Mouse (Mus musculus) fibroblast of lung, adult 2 months (primary cell): ENCODE measurements at regions not wholly inside any gene's neighbourhood (a gene's known extent, or its start where the extent isn't known, plus 50 kb on each side); places are given as distances from the start of the nearest gene placed in this dataset.

Experiments used
- DNase-seq: peaks from one replicate; pipeline ENCODE4 v3.0.0-alpha.2; 2011; ENCODE audit warnings: low read depth

DNA sequence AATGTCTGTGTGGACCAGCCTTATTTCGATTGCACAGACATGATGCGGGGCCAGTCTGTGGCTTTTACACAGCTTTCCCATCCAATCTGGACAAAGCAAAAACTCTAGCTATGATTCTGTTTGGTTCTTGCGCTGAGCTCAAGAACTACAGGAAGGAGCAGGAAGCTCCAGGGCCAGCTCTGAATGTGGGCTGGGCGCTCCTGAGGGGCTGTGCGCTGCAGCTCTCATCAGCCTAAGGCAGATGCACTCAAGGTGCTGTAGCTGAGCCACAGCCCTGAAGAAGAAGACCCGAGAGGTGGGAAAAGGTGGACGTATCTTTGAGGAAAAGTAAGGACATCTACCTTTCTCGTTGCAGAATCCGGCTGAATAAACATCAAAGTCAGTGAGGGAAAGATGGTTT lies 278.2 kb upstream of the Nrsn1 start:
- DNase-seq, result no peak

DNA sequence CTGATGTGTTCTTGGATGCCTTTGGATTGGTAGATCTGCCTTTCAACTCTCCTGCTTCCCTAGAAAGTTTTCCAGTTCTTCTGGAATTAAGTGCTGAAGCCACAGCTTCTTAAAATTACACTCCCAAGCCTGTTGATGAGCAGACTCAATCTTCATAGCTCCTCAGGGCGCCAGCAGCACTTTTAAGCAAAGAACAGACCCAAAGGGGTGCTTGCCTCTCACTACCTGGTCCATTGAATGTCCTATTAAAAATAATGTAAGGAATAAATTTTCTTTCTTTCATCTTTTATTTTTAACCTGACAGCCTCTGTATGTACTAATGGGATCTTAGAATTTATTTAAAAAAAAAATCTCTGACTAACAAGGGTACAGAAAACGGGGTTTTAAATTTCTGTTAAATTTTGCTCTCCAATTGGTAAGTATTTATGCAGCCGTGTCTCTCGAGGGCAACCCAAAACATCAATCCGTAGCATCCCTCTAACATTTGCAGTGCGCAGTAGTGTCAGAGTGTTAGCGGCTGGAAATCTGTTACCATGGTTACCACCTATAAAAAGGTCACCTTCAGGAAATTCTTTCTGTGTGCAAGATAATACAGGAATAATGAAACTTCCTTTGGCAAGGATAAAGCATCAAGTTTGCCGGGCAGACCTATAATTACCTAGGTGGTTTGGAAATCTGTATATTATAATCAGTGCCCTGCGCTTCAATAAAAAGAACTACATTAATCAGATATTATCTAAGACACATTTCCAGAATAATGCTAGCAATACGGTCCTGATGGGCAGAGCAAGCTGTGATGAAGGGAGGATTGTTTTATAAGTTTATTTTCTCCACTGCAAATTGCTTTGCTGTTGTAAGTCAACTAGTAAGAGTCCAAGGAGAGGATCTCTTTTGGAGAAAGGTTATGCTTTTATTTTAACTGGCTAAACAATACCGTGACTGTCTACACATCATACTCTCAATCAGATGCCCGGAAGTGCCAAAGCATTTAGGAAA lies 277.1 kb upstream of the Nrsn1 start:
- DNase-seq, result no peak

DNA sequence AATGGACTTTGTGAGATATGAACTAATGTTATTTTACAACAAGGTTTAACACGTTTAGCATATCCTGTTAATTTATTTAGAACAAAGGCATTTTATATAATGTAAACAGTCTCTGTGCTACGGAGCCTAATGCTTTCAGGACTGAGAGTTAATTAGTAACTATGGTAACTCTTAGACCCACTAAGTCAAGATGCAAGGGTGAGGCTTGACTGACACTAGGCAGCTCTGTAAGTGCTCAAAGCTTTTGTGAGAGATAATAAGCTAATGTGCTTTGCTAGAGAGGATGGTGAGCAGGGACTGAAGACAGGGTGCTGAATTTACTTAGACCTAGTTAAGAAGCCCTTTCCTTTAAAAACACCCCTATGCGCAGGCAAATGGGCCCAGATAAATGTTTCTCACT lies 253.8 kb upstream of the Nrsn1 start:
- DNase-seq, result no peak

DNA sequence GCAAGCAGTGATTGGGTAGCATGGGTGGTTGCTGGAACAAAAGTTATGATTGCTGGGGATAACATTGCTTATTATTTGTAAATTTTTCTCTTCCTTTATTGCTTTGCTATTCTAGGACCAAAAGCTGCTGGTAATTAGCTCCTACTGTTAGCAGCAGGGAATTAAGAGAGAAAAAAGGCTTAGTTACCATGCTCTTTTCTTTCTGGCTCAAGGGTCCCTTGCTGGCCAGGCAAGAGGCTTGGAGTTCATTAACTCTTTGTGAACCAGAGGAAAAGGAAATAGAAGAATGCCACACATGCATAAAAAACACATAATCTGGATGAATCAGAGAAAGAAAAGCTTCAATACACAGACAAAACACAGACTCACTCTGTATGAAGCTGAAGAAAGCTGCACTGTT lies 237.1 kb upstream of the Nrsn1 start:
- no peak for DNase-seq

DNA sequence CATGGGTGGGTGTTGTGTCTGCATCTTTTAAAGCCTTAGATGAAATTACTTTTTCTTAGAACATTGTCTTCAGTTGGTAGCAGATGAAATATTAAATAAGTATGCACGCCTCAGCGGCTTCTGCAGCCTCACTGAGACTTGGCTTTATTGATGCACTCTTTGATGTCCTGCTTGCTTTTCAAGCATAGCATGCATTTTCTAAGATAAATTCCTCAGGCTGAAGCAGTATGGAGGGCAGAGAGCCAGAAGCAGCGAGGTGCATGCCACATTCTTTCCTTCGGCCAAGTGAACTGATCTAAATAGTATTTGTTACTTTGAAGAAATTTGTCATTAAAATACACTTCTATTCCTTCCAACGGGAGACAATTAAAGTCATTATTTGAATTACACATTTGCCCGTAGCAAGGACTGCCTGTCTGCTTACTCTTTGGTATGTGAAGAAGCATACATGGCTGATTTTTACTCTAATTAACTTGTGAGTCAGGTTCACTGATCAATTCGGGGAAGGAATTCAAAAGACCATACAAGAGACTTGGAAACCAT lies 224.3 kb upstream of the Nrsn1 start:
- DNase-seq, result no peak

DNA sequence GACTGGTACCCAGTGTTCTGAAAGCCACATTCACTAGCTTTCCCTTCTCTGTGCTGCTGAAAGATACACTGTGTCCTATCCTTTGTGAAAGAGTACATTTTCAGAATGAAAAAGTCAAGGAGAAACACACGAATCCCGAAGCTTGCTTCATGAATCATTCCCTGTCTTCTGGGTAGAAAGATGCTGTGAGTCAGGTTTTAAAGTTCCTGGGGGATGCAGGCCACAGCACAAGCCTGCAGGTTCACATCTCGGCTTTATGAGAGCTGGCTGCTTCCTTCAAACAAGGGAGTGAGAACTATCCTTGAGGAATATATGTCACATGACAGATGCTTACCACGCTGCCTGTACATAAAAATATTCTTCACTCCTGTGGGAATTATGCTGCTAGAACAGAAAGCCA lies 219.7 kb upstream of the Nrsn1 start:
- no peak for DNase-seq

DNA sequence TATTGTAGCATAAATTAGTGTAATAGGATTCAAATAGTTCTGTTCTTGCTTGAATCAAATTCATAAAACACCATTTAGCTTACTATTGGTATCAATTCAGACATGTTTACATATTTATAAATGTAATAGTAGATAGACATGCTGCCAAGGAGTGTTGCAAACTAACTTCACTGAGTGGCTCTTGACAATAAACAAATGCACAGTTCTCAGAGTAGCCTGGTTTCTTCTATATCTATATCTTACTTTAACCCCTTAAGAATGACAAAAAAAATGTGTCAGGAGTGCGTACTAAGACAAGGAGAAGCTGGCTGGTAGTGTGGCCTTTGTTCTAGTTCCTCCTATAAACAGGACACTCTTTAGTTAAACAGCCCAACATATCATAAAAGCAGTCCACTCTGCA lies 213.0 kb upstream of the Nrsn1 start:
- DNase-seq, result no peak

DNA sequence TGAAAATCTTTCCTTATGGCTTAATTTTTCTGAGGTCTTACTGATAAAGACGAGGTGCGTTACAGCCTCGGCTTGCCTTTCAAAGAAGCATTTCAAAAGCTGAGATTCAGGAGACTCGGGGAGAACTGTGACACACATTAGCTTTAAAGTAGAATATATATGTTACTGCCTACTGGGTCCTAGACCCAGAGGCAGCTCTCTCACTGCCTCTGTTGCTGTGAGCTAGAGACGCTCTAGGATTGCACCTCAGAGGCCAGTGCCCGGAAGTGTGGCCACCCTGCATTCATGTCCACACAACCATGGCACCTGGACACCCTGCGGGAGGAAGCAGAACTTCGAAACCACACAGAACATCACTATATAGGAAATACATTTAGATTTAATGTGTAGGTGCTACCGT lies 181.6 kb upstream of the Nrsn1 start:
- DNase-seq, result no peak

DNA sequence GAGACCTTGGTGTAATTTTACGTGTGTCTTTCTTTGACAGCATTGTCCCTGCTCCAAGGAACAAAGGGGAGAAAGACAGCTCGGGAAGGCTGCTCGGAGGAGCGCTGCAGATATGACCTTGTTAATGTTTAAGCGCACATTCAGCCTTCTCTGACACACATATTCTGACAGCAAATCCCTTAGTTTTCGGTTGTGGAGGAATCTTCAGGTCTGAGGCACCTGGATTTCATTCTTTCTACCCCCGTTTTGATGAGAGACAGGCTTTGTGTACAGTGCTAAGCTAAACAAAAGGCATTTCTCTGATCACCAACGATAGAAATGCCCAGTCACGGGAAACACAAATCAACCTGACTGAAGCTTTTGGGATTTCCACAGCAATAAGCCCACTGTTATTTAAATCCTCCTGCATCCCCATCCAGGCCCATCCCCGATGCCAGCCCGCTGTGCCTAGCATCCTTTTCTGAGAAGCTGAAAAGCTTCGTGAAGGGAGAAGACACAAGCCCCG lies 181.1 kb upstream of the Nrsn1 start:
- no peak for DNase-seq

DNA sequence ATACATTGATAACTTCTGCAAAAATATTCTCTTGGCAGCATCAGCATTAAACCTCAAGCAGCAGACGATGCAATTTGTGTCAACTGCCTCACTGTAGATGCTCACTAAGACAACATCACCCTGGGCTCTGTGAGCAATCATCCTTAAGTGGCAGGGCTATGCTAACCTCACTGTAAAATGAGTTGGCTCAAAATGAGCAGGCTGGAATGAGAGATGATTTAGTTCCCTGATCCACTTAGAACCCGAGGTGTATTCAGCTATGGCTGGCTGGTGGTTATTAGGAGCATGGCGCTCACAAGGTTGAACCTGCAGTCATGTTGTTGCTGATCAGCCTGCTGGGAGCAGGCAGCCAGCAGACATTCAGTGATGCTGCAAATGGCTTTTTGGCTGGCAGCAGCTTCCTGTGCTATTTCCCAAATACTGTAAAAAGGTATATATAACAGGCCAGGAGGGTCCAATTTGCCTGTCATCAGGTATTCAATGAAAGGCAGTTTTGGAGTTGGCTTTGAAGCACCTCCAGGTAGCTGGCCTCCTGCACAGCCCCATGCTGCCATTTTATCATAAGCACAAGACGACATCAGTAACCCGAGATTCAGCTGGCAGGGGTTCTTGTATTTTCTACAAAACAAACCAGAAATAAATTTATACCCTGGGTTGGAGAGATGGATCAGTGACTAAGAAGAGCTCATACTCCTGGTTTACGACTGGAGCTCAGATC lies 159.6 kb upstream of the Nrsn1 start:
- no peak for DNase-seq

DNA sequence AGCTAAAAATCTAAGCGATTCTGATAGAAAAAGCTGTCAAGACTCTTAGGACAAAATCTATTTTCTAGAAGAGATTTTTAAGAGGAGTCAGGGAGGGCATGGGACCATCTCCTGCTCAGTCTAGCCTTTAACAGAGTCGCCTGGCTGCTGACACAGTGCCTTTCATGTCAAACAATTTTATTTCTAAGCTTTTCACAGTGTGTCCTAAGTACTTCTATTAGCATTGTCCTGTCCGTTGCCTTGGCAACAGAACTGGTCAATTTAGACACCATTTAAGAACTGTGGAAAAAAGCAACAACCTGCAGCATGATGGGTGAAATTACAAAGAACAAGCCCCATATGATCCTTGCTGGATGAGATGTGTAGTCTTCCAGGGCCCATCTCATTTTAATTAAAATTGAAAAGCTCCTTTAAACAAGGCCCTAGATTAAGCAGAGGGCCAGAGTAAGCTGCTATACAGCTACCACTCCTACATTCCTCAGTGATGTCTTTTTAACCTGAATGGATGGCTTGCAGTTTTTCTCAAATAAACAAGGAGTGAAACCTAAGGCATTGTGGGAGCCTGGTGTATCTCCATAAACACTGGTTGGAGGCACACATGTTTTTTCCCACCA lies 133.0 kb upstream of the Nrsn1 start:
- no peak for DNase-seq

DNA sequence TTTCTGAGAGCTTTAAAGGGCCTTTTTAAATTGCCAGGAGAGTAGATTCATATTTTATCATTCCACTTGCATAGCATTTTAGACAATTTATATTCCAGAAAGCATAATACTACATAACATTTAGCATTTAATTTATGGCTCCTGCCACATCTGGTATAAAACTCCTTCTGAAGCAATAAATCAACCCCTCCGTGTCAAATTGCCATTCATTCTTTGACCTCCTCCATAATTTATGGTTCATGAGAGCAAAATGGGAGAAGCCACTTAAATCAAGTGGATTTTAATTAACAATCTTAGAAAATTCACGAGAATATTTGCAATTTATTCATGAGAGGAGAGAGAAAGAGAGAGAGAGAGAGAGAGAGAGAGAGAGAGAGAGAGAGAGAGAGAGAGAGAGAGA lies 132.4 kb upstream of the Nrsn1 start:
- no peak for DNase-seq

DNA sequence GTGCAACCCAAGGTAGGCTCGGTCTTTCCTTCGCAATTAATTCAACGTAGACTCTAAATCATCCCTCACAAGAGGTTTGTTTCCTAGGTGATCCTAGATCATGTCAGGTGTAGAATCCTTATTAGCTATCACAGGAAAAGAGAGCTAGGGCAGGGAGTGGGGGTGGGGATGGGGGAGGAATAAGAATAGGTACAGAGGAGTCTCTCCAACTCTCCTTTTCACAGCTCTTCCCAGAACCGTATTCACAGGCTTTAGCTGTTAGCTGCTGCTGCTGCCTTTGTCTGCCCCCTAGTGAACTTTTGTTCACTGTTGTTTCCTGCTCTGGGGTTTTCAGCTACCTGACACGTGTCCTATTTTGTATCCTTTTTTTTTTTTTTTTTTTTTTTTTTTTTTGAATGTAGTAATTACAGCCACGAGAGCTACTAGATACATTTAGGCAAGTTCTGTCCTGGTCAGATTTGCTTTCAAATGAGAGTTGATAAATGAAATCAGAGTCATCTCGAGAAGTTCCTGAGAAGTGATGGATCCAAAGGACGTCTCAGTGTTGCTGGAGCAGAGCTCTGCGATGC lies 131.7 kb upstream of the Nrsn1 start:
- no peak for DNase-seq

DNA sequence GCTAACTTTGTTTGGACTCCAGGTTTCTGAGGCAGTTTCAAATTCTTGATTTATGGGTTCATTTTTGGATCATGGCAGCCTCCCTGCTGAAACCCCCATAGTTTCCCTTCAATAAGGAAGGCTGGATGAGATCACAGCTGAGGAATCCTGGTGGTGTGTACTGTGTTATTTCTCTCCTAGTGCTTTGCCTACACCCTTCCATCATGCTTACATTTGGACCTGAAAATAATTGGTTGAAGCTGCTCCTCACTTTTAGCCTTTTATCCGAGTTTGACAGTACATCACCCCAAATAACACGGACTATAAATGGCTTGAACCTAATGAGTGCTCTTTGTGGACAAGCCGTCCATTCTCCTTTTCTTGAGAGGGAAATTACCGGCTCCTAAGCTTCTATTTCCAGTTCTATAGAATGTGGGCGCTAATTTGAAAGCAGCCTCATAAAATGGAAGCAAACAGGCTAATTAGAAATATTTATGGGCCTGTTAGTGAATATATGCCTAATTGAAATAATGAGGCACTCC lies 122.5 kb upstream of the Nrsn1 start:
- DNase-seq, result no peak

DNA sequence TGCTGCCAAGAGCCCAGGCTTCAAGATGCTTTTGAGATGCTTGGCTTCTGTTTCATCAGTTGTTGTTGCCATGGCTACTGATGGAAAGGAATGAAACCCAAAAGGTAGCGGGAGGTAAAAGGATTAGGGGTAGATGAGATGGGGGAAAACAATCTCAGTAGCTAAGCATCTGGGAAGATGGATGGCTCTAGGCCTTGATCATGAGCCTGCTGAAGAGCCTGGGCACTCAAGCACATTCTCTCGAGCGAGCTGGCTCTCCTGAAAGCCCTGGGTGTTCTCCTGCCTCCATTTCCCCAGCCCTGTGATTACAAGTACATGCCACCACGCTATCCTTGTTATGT lies 92.3 kb upstream of the Nrsn1 start:
- DNase-seq, result no peak

DNA sequence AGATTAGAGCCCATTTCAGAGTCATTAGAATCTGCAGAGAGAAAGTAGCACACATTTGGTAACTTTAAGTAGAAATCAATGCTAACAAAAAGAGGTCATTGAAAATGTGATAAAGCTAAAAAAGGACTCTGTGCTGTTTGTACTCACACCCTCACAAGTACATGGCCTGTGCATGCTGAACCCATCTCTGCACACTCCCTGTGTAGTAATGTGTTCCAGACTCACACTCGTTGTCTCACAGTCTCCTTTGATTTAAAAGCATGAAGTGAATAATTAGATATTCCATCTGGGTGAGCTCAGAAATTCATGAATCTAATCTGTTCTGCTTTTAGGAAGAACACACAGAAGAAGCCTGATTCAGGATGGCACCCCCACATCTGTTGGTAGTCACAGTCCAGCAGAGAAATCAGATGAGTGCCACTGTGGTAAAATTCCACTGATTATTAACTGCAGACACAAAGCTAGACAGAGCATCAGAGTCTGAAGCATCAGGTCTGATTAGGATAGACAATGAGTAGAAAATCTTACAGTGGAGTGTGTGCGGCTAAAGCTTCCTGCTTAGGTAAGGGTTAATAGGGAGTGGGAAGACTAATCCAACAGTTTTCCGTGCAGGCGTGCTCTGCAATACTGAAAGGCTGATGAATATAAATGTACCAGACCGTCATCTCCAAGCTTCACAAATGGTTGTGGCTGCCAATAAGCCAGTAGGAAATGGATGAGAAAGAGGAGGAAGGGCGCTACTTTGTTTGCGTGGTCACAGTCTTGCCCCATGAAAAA lies 91.7 kb upstream of the Nrsn1 start:
- DNase-seq, result no peak

DNA sequence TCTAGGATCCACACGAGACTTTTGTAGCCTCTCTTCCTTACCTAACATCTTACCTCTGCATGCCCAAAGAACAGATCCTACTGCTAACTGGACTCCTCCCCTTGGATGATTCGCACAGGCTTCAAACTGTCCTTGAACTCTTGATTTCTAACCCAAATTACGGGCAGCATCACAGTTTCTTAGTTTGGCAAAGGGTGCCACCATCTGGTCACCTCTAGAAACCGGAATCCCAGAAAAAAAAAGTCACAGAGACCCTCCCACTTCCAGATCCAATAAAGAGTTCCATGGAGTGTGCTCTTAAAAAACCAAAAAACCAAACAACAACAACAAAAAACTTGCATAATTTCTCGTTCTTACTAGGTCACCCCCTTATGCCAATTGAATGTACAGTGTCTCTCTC lies 77.3 kb upstream of the Nrsn1 start:
- DNase-seq, result no peak

DNA sequence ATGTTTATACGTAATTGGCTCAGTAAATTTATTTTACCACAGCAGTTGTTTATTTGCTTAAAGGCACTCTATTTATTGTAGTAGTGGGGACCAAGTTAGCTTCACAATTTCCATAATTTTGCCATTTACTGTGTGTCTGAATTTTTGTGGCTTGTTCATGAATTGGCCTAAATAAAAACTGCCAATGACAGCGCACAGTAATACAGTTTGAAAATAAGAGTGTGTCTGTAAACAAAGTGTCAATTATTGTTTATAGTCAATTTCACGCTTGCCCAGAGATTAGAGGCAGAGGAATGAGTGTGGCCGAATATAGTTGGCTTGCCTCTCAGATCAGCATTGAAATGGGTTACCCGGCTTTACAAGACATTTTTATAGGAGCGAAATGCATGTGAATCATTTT lies 73.0 kb upstream of the Nrsn1 start:
- no peak for DNase-seq

DNA sequence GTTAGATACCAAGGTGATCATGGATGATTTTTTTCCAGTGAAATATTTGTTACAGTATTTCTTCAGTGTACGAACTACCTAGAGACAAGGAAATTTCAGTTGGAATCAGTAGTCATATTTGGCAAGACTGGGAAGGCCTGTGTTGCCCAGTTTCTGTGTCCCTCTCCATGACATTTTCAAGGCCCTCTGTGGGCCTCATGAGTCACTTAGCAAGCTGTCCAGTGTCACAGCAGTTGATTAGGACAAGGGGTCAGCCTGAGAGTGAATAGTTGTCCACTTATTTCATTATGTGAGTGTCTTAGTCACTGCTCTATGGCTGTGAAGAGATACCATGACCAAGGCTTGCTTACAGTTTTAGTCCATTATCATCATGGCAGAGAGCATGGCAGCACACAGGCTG lies 71.5 kb upstream of the Nrsn1 start:
- no peak for DNase-seq

DNA sequence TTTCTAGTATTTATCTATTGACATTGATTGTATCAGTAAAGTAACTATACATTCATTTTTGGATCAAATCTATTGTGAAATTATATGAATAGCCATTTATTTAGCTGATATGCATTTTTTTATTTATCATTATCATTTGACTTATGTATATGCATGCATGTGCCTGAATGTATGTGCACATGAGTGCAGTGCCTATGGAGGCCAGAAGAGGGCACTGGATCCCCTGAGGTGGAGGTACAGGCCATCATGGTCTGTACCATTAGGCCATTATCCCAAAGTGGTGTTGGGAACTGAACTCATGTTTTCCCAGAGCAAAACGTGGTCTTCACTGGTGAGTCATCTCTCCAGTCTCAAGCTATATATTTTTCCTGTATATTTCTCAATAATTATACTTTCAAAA lies 63.5 kb upstream of the Nrsn1 start:
- no peak for DNase-seq
